Mouse (Mus musculus): ENCODE data around the gene Esrp2. TPM values are rescaled to one million over a fixed set of nuclear protein-coding genes. Genes with fewer than 3 reads are reported as not detected.
A peak's percentile ranks its signal among the peaks of the same experiment; 100 is the strongest.

Esrp2 gene
- total RNA-seq (2022), result under 1 TPM in 2 of 4 experiments, not detected in 2; 0.09 to 0.43 TPM

GRCm38 (mm10) chr8:106136156-106137130, at the start of gene Esrp2:
Esrp2 (minus strand) TSS chr8:106136974.
- no peak for DNase-seq (ENCODE audit: low spot score in 2 of 2)

- DNase-seq (ENCODE audit: low spot score in 2 of 2), result no peak
These were observed 49.6 kb upstream of the Esrp2 start for GRCm38 (mm10) chr8:106186394-106186793.

GRCm38 (mm10) chr8:106185628-106186270, 49.0 kb upstream of the Esrp2 start:
- peak; percentile 37 to 54 for DNase-seq (ENCODE audit: low spot score in 2 of 2)

GRCm38 (mm10) chr8:106178428-106178827, 41.7 kb upstream of the Esrp2 start:
- no peak for DNase-seq (ENCODE audit: low spot score in 2 of 2)

- DNase-seq (ENCODE audit: low spot score in 2 of 2), result no peak
These were observed 40.8 kb upstream of the Esrp2 start for GRCm38 (mm10) chr8:106177594-106177993.

GRCm38 (mm10) chr8:106176891-106177290, 40.1 kb upstream of the Esrp2 start:
- no peak for DNase-seq (ENCODE audit: low spot score in 2 of 2)

- DNase-seq (ENCODE audit: low spot score in 2 of 2), result no peak
These were observed 36.8 kb upstream of the Esrp2 start for GRCm38 (mm10) chr8:106173566-106173965.

GRCm38 (mm10) chr8:106169934-106170480, 33.2 kb upstream of the Esrp2 start:
- DNase-seq (ENCODE audit: low spot score in 2 of 2), result no peak

GRCm38 (mm10) chr8:106169017-106169933, 32.5 kb upstream of the Esrp2 start:
- peak in 1 of 2 experiments; percentile 75 for DNase-seq (ENCODE audit: low spot score in 2 of 2)

- peak; percentile 69 to 85 for DNase-seq (ENCODE audit: low spot score in 2 of 2)
These were observed 31.7 kb upstream of the Esrp2 start, which contains the start of gene Slc7a6 for GRCm38 (mm10) chr8:106168356-106169016. Slc7a6 (plus strand) TSS chr8:106168857.

GRCm38 (mm10) chr8:106165460-106165859, 28.7 kb upstream of the Esrp2 start:
- DNase-seq (ENCODE audit: low spot score in 2 of 2), result peak; percentile 50 to 77

GRCm38 (mm10) chr8:106163251-106163650, 26.5 kb upstream of the Esrp2 start:
- DNase-seq (ENCODE audit: low spot score in 2 of 2), result no peak

- no peak for DNase-seq (ENCODE audit: low spot score in 2 of 2)
These were observed 23.1 kb upstream of the Esrp2 start for GRCm38 (mm10) chr8:106159876-106160275.

GRCm38 (mm10) chr8:106158381-106158780, 21.6 kb upstream of the Esrp2 start:
- DNase-seq (ENCODE audit: low spot score in 2 of 2), result no peak

- no peak for DNase-seq (ENCODE audit: low spot score in 2 of 2)
These were observed 20.6 kb upstream of the Esrp2 start for GRCm38 (mm10) chr8:106157419-106157818.

GRCm38 (mm10) chr8:106152876-106153275, 16.1 kb upstream of the Esrp2 start:
- DNase-seq (ENCODE audit: low spot score in 2 of 2), result no peak

- no peak for DNase-seq (ENCODE audit: low spot score in 2 of 2)
These were observed 14.3 kb upstream of the Esrp2 start for GRCm38 (mm10) chr8:106151041-106151440.

- no peak for DNase-seq (ENCODE audit: low spot score in 2 of 2)
These were observed 13.9 kb upstream of the Esrp2 start for GRCm38 (mm10) chr8:106150653-106151000.

GRCm38 (mm10) chr8:106149801-106150652, 13.3 kb upstream of the Esrp2 start, which contains the start of gene Pla2g15:
Pla2g15 (plus strand) TSS chr8:106150399.
- peak; percentile 91 to 93 for DNase-seq (ENCODE audit: low spot score in 2 of 2)

Measured in layer of hippocampus, adult 8-10 months (tissue).